Mouse (Mus musculus) embryo, embryonic 11.5 days (tissue): Measurements from ENCODE around the gene Gpha2.

ENCODE experiments used
- DNase-seq: peaks from one replicate; pipeline ENCODE4 v3.0.0-alpha.2; 2012; ENCODE audit warnings: low read depth, low spot score

Gene Gpha2

GRCm38 (mm10) chr19:6272738-6273137, 46.6 kb downstream of the Gpha2 start:
- DNase-seq = no peak

- DNase-seq = no peak
Observed at GRCm38 (mm10) chr19:6273592-6273991, 47.4 kb downstream of the Gpha2 start.

GRCm38 (mm10) chr19:6273998-6274608, 47.9 kb downstream of the Gpha2 start:
- DNase-seq = no peak

- DNase-seq = no peak
Observed at GRCm38 (mm10) chr19:6275740-6276389, 49.7 kb downstream of the Gpha2 start.

- peak; percentile 98 for DNase-seq
Observed at GRCm38 (mm10) chr19:6276426-6277421, 50.5 kb downstream of the Gpha2 start, which contains the start of gene Ehd1. TSS of gene Ehd1 (plus strand) at chr19:6276725.
